Mouse (Mus musculus): ENCODE measurements around the gene Ddx3y.

Gene Ddx3y

GRCm38 (mm10) chrY:1286171-1286795 is at the start of gene Ddx3y:
TSS of gene Ddx3y (minus strand) at chrY:1286629.
- no peak for DNase-seq (ENCODE audit: low spot score)

GRCm38 (mm10) chrY:1293708-1294107 is 7.3 kb upstream of the Ddx3y start:
- DNase-seq (ENCODE audit: low spot score) = no peak

DNA sequence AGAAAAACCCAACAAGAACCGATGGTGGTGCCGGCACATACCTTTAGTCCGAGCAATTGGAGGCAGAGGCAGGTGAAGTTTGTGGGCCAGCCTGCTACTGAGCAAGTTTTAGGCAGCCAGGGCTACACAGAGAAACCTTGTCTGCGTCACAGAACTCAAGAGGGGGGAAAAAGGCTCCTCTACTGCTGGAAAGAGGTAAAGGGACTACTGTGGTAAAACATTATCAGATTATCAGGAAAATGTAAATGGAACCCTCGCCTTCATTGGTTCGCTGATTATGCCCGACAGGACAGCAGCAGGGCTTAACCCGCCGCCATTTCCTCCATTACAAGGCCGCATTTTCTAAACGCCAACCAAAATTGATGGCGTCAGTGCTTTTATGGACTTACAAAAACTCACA is 694 bp downstream of the Ddx3y start:
- DNase-seq (ENCODE audit: low spot score) = no peak

DNA sequence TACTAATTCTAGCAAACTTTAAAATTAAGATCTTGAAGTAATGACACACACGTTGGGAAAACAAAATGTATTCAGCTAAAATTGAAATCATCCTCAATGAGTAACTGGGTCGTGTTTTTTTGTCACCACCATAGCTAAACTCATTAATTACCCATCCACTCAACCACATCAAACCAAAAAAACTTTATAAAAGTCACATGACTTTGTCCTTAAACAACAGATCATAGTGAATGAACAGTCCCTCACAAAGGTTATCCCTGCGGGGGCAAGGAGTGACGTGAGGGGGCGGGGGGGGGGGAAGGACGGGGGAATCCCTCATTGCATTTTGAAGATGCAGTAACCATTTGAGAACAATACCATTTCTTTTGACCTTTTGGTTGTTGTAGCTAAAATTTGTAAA is 40.3 kb downstream of the Ddx3y start:
- DNase-seq (ENCODE audit: low spot score) = no peak

DNA sequence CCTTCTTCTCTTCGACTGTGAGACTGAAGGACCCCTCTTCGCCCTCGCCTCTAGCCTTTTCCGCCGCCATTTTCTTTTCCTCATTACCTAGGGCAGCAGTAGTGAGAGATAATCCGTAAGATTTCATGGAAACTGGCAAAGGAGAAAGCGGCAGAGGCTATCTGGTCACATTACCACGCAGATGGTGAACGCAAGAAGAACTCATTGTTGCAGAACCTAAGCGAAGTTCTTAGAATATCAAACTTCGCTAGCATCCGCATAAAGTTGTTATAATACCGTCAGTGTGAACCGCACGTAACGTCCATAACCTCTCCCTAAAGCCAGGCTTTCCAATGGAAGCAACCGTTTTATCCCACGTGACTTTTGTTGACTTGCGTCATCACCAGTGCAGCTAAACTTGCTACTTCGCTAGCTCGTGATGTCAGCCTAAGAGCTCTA is 41.0 kb downstream of the Ddx3y start, which contains the start of gene Uty:
Uty (minus strand) TSS at position 334 of the 438 bp plus-strand sequence.
- DNase-seq (ENCODE audit: low spot score) = no peak

GRCm38 (mm10) chrY:1244940-1245339 is 41.5 kb downstream of the Ddx3y start:
- DNase-seq (ENCODE audit: low spot score) = no peak

DNA sequence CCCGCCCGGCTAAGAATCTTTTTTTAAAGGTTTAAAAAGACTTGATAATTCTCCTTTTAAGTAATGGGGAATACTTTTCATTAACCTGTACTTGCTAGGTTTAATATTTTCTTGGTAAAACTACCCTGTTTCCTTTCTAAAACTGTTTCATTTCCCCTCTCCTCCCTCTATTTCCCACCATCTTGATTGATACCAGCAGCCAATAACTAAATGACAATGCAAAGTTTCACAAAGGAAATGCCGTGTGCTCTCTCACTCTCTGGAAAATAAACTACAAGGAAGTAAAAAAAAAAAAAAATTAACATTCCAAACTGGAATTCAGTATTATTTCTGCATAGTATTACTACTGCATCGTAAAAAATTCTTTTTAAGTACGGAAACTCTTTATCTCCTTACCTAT is 42.0 kb downstream of the Ddx3y start:
- DNase-seq (ENCODE audit: low spot score) = no peak

DNA sequence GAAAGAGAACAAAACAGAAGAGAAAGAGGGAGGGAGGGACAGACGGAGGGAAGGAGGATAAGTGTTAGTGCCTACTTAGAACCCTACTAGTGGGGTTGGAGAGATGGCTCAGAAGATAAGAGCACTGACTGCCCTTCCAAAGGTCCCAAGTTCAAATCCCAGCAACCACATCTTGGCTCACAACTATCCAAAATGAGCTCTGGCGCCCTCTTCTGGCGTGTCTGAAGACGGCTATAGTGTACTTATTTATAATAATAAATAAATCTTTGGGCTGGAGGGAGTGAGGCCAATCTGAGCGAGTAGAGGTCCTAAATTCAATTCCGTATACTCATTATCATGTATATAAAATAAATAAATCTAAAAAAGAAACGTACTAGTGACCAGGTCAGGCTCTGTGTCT is 66.4 kb downstream of the Ddx3y start:
- DNase-seq (ENCODE audit: low spot score) = no peak
